Mouse (Mus musculus) left cerebral cortex, postnatal 4 days (tissue): Measurements from ENCODE around the gene Rnf152. TPM values are rescaled to one million over a fixed set of nuclear protein-coding genes. Genes with fewer than 3 reads are reported as not detected.

Experiments
- DNase-seq: peaks from one replicate; pipeline ENCODE4 v3.0.0-alpha.2; 2022
- intact Hi-C: fragments of 180-260 bp; cut with DNase I; formaldehyde crosslinking; loops from one replicate; pipeline ENCODE4 v1.15.1; 2025
- total RNA-seq, 2 experiments: library from RNA; stranded (reverse); gene quantifications; 2 replicates each; pipeline ENCODE4 v1.2.3; 2021

Rnf152 gene
- total RNA-seq, 2 experiments from 2014 or later = 36.3 to 38.9 TPM

GRCm38 (mm10) chr1:105314010-105314800 is 42.3 kb downstream of the Rnf152 start:
- intact Hi-C loops = no loop called here
- DNase-seq = no peak

GRCm38 (mm10) chr1:105312601-105312901 is 44.0 kb downstream of the Rnf152 start:
- no peak for DNase-seq
- intact Hi-C loops = no loop called here

DNA sequence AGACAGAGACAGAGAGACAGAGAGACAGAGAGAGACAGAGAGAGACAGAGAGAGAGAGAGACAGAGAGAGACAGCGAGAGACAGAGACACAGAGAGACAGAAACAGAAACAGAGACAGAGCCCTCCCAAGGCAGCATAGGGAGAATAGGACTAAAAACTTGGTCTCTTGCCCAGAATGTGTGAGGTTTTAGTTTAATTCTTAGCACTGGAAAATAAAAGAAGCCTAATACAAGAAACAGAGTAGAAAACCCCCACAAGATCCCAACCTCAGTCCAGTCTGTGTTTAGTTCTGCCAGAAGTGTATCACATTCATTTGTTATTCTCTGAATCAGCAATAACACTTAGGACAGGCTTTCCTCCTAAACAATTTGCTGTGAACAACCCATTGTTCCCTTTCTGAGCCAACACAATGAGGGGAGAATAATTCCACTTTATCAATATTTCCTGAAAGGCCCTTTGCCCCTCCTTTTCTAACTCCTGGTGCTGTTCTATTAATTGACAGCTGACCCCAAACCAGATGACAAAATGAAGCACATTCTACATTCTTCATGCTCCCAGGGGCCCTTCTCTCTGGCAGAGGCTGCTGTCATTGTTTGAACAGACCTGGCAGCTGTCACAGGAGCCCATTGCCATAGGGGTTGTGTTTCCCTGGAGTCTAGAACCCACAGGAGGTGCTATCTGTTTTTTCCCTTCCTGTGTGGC is 44.5 kb downstream of the Rnf152 start:
- intact Hi-C loops = no loop called here
- DNase-seq = no peak

DNA sequence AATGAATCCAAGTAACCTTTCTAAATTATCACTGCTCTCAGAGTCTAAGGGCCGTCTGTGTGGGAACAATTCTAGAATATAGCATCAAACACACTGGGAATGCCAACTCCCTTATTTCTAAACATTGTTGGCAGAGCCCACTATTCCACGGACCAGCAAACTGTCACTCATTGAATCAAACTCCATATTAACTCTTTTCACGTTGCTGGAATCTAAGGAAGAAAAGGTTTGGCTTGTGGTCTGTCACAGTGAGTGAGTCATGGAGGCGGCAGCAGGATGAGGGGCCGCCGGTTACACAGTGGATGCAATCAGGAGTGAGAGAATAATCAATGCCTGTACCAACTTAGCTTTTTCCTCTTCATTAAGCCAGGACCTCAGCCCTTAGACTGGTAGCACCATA is 54.3 kb downstream of the Rnf152 start:
- no peak for DNase-seq
- intact Hi-C loops = no loop called here

GRCm38 (mm10) chr1:105301764-105302163 is 54.7 kb downstream of the Rnf152 start:
- no peak for DNase-seq
- intact Hi-C loops = no loop called here

- DNase-seq = no peak
- intact Hi-C loops = no loop called here
Observed at GRCm38 (mm10) chr1:105291859-105292258, 64.7 kb downstream of the Rnf152 start.

- DNase-seq = no peak
- intact Hi-C loops = no loop called here
Observed at GRCm38 (mm10) chr1:105287536-105287935, 69.0 kb downstream of the Rnf152 start.

- DNase-seq = no peak
- intact Hi-C loops = no loop called here
Observed at GRCm38 (mm10) chr1:105286906-105287305, 69.6 kb downstream of the Rnf152 start.

DNA sequence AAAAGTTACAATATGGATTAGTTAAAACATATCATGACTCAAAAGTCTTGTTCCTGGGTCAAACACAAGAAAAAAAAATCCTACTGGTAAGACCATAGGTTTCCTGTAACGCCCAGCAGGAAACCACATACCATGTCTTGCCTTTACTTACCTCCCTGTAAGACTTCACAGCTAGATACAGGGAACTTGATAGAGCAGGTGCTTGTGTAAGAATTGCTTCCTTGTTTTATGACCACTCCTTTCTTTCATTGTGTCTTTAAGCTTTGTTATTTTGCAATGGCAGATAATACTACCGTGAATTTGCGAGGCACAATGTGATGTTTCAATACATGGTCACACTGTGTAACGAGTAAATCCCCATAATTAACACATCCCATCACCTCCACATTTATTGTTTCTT is 71.5 kb downstream of the Rnf152 start:
- intact Hi-C loops = no loop called here

DNA sequence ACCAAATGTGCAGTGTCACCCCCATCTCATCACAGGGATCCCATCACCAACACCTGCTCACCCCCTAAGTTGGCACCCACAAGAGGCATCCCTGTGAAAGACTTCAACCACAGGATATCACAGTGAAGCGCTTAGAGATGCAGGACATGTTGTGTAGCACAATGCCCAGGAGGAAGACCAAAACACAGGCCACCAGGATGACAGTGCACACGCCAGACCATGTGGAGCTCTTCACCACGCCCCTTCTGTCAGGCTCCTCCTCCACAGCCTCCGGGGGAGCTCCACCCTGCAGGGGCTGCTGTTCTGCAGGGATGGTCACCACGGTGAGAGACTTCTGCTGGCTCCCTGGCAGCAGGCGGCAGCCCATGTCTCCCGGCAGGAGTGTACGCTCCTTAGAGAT is 72.4 kb downstream of the Rnf152 start:
- intact Hi-C loops = no loop called here
- no peak for DNase-seq

More for the DNA sequence above, 71.5 kb downstream of the Rnf152 start:
- no peak for DNase-seq

DNA sequence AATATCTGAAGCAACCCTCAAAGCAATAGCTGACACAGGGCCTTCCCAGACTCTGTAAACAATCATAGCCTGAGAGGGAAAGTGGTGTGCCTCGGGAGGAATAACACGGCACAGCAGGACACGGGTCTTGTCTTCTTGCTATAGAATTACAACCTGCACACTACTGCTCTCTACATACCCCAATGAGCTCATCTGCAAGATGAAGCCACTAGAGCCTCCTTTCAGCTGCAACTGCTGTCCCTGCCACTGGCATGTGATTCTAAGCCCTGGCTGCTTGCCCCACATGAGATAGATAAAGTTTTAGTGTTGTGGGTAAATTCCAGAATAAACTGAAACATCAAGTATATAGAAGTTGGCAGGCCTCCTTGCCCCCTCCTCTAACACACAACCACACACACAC is 75.2 kb downstream of the Rnf152 start:
- intact Hi-C loops = no loop called here
- DNase-seq = no peak

DNA sequence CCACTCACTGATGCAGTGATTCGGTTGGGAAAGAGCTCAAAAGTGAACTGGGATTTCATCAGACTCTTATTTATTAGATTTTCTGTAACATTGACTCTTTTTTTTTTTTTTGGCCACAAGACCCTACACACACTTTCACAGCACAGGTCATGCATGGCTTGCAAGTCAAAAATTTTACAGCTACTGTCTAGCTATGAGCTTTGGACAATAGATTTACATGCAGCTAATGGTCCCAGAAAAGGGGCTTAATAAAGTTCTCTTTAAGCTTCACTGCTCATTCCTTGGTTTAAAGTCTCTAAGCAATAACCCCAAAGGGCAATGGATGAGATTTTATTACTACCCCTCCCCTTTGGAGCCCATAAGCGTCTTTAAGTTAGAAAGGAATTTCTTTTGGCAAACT is 76.3 kb downstream of the Rnf152 start:
- intact Hi-C loops = no loop called here

DNA sequence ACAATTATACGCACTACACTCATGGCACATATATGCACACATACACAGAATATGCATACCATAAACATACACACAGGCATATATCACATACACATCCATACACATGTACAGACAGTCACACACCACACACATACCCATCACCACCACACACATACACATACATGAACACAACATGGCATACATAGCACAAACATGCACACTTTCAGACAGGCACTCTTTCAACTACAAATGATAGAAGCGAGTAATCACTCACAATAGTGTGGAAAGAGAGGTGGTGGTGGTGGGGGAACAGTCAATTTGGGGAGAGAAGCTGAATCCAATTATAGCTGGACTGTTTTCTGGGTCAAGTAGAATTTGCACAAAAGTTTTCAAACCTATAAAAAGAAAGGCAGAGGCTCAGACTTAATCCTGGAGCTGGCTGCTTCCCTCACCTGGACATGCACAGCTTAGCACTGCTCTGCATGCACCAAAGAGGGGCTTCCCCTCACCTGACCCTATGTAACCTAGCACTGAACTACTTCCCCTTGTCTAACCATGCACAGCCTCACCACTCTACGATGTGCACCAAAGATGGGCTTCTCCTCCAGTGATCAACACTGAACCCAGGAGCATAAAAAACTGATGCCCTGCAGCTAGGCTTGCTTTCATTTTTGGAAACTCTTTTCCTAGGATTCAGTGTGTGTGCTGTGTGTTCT is 81.9 kb downstream of the Rnf152 start:
- intact Hi-C loops = no loop called here
- DNase-seq = no peak

More for the DNA sequence above, 76.3 kb downstream of the Rnf152 start:
- DNase-seq = no peak

DNA sequence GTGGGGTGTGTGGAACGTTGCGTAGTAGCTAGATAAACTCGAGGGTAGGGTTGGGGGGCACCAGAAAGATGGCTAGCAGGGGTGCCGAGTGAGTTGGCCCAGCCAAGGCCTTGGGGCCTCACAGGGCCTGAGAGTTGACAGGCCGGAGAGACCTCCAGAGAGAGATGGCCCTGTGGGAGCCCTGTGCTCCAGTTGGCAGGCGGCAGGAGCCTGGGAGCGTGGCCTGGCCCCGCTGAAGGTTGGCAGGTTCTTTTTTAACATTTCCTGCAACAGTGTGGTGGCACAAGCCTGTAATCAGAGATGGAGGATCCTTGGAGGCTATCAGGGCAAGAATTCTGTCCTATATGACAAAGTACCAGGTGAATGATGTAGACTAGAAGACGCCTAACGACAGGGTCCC is 85.4 kb downstream of the Rnf152 start:
- no peak for DNase-seq
- intact Hi-C loops = no loop called here

GRCm38 (mm10) chr1:105263283-105264033 is 93.1 kb downstream of the Rnf152 start:
- intact Hi-C loops = no loop called here
- DNase-seq = no peak

GRCm38 (mm10) chr1:105260200-105260599 is 96.3 kb downstream of the Rnf152 start:
- DNase-seq = no peak
- intact Hi-C loops = no loop called here

GRCm38 (mm10) chr1:105257199-105257598 is 99.3 kb downstream of the Rnf152 start:
- no peak for DNase-seq
- intact Hi-C loops = no loop called here

DNA sequence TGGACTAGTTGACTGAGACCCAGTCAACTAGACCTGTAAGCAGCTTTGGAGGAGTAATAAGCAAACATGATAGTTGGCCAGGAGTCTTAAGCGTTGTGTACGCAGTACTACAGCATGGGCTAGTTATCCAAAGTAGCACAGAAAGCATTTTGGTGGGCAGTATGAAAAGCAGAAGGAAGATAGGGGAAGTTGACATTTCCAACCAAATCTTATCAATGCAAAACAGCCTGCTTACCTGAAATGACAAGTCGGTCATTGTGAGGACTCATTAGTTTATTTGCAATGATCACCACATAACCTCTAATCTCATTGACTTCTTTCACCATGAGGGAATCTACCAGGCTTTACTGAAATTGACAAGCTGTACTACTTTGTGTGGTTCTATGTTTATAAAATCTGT is 107.3 kb downstream of the Rnf152 start:
- no peak for DNase-seq
- intact Hi-C loops = no loop called here

- intact Hi-C loops = no loop called here
Observed at GRCm38 (mm10) chr1:105246651-105247050, 109.9 kb downstream of the Rnf152 start.

GRCm38 (mm10) chr1:105246075-105246574 is 110.4 kb downstream of the Rnf152 start:
- DNase-seq = no peak
- intact Hi-C loops = no loop called here

More at GRCm38 (mm10) chr1:105246651-105247050, 109.9 kb downstream of the Rnf152 start:
- DNase-seq = no peak
